Mouse (Mus musculus): ENCODE measurements around the gene Sh2d2a. TPM values are rescaled to one million over a fixed set of nuclear protein-coding genes. Genes with fewer than 3 reads are reported as not detected.
"Not testable (repeated sequence)": the region's sequence is repeated elsewhere in the genome, so short reads cannot be mapped to it uniquely, and the experiment has no call there.

Gene Sh2d2a
- total and polyA plus RNA-seq, 2 experiments from 2014 or later, result not detected

DNA sequence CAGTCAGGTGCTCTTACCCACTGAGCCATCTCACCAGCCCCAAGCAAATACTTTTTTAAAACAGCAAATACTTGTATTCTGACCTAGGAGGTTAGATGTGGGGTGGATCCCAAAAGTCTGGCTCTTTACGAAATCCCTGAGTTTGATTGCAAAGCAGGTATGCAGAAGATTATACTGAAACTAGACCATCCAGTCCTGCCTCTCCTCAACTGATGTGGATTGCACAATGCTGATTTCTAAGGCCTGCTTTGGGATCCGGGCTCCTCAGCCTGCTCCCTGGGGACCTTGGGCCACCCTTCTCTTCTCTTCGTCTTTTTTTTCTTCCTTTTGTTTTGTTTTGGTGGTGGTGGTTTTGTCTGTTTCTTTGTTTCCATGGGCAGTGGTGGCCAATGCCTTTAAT, 44.9 kb downstream of the Sh2d2a start:
- no peak overlapping the region for H3K27ac ChIP-seq
- 40% methylated on average over 3 of the region's 3 CpGs for WGBS
- no peak for ATAC-seq

DNA sequence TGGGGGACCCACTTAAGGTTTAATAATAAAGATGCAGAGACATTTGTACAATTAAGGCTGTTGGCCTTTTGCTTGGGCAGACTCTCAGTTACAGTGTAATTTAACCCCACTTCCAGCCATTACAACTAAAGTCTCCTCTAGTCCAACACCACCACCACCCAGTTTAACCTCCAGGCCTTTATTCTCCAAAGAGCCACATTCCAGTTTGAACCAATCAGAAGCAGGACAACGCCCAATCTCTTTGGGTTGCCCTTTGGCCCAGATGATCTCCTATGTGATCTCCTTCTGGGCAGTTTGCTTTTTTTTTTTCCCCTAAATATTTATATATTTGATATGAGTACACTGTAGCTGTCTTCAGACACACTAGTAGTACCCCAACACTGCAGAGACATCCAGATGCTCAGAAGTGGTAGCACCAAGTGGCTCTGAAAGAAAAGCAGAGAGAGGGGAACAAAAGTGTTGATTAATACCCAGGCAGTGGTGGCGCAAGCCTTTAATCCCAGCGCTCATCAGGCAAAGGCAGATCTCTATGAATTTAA, 46.9 kb downstream of the Sh2d2a start:
- Histone ChIP-seq H3K36me3 (ENCODE audit: insufficient read depth, low read length) (no peaks in the 10 kb centered on the region), H3K4me1 (ENCODE audit: insufficient read depth, low read length) (no peaks in the 10 kb centered on the region), H3K9ac (replicated peaks; ENCODE audit: low read length) (no peak overlapping the region), H3K4me2 (ENCODE audit: low read depth, low read length) (no peak overlapping the region), H3K27ac (no peak overlapping the region), H3K4me3 (ENCODE audit: low read length) (no peak overlapping the region), H3K9me3 (ENCODE audit: low read length) (no peaks in the 10 kb centered on the region), H3K27me3 (ENCODE audit: insufficient read depth, low read length) (no peaks in the 10 kb centered on the region)
- no peak for DNase-seq (ENCODE audit: low spot score)
- TF ChIP-seq CTCF (IDR thresholded peaks at IDR 0.05; ENCODE audit: low read depth), result no peak
- WGBS, result 78% methylated on average over 3 of the region's 3 CpGs
- ATAC-seq, result no peak

More for the DNA sequence above, 44.9 kb downstream of the Sh2d2a start:
- Histone ChIP-seq H3K27me3 (ENCODE audit: insufficient read depth, low read length) (no peaks in the 10 kb centered on the region), H3K9ac (replicated peaks; ENCODE audit: low read length) (no peak overlapping the region), H3K4me3 (ENCODE audit: low read length) (no peak overlapping the region), H3K9me3 (ENCODE audit: low read length) (no peaks in the 10 kb centered on the region), H3K4me1 (ENCODE audit: insufficient read depth, low read length) (no peaks in the 10 kb centered on the region), H3K36me3 (ENCODE audit: insufficient read depth, low read length) (no peaks in the 10 kb centered on the region), H3K4me2 (ENCODE audit: low read depth, low read length) (no peak overlapping the region)
- TF ChIP-seq CTCF (IDR thresholded peaks at IDR 0.05; ENCODE audit: low read depth), result no peak
- DNase-seq (ENCODE audit: low spot score), result no peak

DNA sequence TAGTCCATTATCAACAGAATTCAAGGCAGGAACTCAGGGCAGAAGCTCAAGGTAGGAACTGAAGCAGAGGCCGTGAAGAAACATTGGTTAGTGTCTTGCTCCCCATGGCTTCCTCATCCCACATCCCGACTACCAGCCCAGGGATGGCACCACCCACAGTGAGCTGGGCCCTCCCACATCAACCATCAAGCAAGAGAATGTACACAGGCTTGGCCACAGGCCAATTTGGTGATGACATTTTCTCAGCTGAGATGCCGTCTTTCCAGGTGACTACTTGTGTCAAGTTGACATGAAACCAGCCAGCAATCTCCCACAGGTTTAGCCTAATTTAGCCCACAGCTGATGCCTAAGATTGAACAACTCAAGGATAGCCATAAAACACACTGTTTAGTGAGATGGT, 52.7 kb downstream of the Sh2d2a start:
- H3K27me3 ChIP-seq (ENCODE audit: insufficient read depth, low read length), result no peaks in the 10 kb centered on the region
- H3K4me1 ChIP-seq (ENCODE audit: insufficient read depth, low read length), result no peaks in the 10 kb centered on the region
- no peaks in the 10 kb centered on the region for H3K36me3 ChIP-seq (ENCODE audit: insufficient read depth, low read length)
- H3K9me3 ChIP-seq (ENCODE audit: low read length), result no peaks in the 10 kb centered on the region
- H3K4me3 ChIP-seq (ENCODE audit: low read length), result no peak overlapping the region
- no peak overlapping the region for H3K9ac ChIP-seq (replicated peaks; ENCODE audit: low read length)
- no peak for ATAC-seq
- no peak overlapping the region for H3K27ac ChIP-seq
- no peak for DNase-seq (ENCODE audit: low spot score)
- H3K4me2 ChIP-seq (ENCODE audit: low read depth, low read length), result no peak overlapping the region
- 47% methylated on average over 3 of the region's 3 CpGs for WGBS
- no peak for TF ChIP-seq CTCF (IDR thresholded peaks at IDR 0.05; ENCODE audit: low read depth)

DNA sequence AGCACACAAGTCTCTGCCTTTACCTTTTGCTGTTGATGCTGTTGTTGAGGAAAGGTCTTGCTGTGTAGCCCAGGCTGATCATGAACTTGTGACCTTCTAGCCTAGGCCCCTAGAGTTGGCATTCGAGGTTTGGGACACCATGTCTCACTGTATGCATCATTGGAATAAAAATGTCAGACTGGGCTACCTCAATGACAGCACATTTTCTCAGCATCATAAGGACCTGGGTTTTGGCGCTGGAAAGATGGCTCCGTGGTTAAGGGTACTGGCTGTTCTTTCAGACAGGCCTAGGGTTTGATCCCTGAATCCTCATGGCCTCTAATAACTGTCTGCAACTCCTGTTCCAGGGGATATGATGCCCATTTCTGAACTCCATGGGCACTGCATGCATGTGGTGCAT, 53.2 kb downstream of the Sh2d2a start:
- H3K27ac ChIP-seq, result no peak overlapping the region
- WGBS, result 84% methylated on average over 3 of the region's 3 CpGs
- DNase-seq (ENCODE audit: low spot score) (no peak), ATAC-seq (no peak)
- no peaks in the 10 kb centered on the region for H3K4me1 ChIP-seq (ENCODE audit: insufficient read depth, low read length)
- H3K36me3 ChIP-seq (ENCODE audit: insufficient read depth, low read length), result no peaks in the 10 kb centered on the region
- H3K9me3 ChIP-seq (ENCODE audit: low read length), result no peaks in the 10 kb centered on the region
- no peak overlapping the region for H3K9ac ChIP-seq (replicated peaks; ENCODE audit: low read length)
- no peak for TF ChIP-seq CTCF (IDR thresholded peaks at IDR 0.05; ENCODE audit: low read depth)
- no peak overlapping the region for H3K4me2 ChIP-seq (ENCODE audit: low read depth, low read length)
- H3K27me3 ChIP-seq (ENCODE audit: insufficient read depth, low read length), result no peaks in the 10 kb centered on the region
- H3K4me3 ChIP-seq (ENCODE audit: low read length), result no peak overlapping the region

DNA sequence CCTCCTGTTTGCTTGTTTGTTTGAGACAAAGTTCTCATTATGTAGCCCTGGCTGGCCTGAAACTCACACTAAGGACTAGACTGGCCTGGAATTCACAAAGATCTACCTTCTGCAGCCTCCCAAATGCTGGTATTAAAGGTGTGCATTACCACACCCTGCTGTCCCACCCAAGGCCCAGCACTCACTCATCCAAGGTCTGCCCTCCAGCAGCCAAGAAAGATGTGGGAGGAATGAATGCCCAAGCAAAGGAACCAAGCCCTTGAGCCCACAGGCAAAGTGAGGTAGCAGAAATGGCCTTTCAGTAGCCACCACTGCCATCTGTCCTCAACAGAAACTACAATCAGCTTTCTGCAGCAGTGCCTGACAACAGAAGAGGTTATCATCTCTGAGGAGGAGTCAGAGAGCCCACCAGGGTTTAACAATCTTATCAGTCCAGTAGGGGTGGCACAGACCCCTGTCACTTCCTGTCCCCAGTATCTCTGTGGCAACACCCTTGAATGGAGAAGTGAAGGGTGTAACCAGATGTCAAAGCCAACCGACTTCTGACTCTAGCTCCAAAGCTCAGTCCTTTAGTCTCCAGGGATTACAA, 54.6 kb downstream of the Sh2d2a start:
- no peaks in the 10 kb centered on the region for H3K27me3 ChIP-seq (ENCODE audit: insufficient read depth, low read length)
- no peak overlapping the region for H3K4me3 ChIP-seq (ENCODE audit: low read length)
- H3K9me3 ChIP-seq (ENCODE audit: low read length), result no peaks in the 10 kb centered on the region
- WGBS, result 52% methylated on average over 1 of the region's 1 CpGs
- no peaks in the 10 kb centered on the region for H3K36me3 ChIP-seq (ENCODE audit: insufficient read depth, low read length)
- DNase-seq (ENCODE audit: low spot score), result no peak
- no peak for ATAC-seq
- H3K4me1 ChIP-seq (ENCODE audit: insufficient read depth, low read length), result no peaks in the 10 kb centered on the region
- no peak overlapping the region for H3K27ac ChIP-seq
- H3K9ac ChIP-seq (replicated peaks; ENCODE audit: low read length), result no peak overlapping the region
- no peak overlapping the region for H3K4me2 ChIP-seq (ENCODE audit: low read depth, low read length)
- TF ChIP-seq CTCF (IDR thresholded peaks at IDR 0.05; ENCODE audit: low read depth), result no peak

DNA sequence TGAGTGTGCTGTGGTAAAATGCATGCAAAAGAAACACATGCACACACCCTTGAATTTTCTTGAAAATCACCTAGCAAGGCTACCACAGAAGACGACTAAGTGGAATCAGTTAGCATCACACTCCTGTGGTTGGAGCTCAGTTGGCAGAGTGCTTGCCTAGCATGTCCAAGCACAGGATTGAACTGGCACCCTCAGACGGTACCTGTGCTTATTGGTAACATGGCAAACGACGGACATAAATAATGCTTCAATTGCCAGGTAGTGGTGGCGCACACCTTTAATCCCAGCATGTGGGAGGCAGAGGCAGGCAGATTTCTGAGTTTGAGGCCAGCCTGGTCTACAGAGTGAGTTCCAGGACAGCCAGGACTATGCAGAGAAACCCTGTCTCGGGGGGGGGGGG, 55.4 kb downstream of the Sh2d2a start:
- H3K27ac ChIP-seq; H3K4me2 ChIP-seq (ENCODE audit: low read depth, low read length); H3K4me1 ChIP-seq (ENCODE audit: insufficient read depth, low read length); H3K9ac ChIP-seq (replicated peaks; ENCODE audit: low read length); H3K4me3 ChIP-seq (ENCODE audit: low read length); H3K27me3 ChIP-seq (ENCODE audit: insufficient read depth, low read length); ATAC-seq; H3K36me3 ChIP-seq (ENCODE audit: insufficient read depth, low read length); H3K9me3 ChIP-seq (ENCODE audit: low read length); DNase-seq (ENCODE audit: low spot score): not testable (repeated sequence)
- 85% methylated on average over 5 of the region's 6 CpGs for WGBS

DNA sequence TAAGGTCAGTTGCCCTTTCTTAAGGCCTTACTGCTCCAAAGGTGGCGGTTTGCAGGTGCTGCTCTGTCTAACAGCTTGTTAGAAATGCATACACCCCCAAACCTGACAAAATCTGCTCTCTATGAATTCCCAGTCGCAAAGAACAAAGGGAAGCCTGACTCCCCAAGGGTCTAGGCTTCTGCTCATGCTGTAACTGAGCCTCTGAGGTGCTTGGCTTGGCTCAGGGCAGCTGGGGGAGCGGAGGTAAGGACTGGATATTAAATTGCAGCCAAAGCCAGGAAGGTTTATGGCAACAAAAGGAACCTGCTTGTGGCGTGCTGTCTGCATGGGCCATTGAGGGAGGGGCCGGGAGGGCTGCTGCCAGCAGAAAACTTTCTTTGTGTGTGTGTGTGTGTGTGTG, 57.3 kb downstream of the Sh2d2a start:
- H3K36me3 ChIP-seq (ENCODE audit: insufficient read depth, low read length), result no peaks in the 10 kb centered on the region
- H3K9me3 ChIP-seq (ENCODE audit: low read length), result no peaks in the 10 kb centered on the region
- ATAC-seq, result no peak
- no peak overlapping the region for H3K4me2 ChIP-seq (ENCODE audit: low read depth, low read length)
- H3K4me3 ChIP-seq (ENCODE audit: low read length), result no peak overlapping the region
- H3K27ac ChIP-seq, result no peak overlapping the region
- no peak for DNase-seq (ENCODE audit: low spot score)
- H3K27me3 ChIP-seq (ENCODE audit: insufficient read depth, low read length), result no peaks in the 10 kb centered on the region
- peaks cover 16% of the 10 kb centered on the region for H3K4me1 ChIP-seq (ENCODE audit: insufficient read depth, low read length)
- WGBS, result 57% methylated on average over 5 of the region's 5 CpGs
- no peak for TF ChIP-seq CTCF (IDR thresholded peaks at IDR 0.05; ENCODE audit: low read depth)
- no peak overlapping the region for H3K9ac ChIP-seq (replicated peaks; ENCODE audit: low read length)

Other genes with a start within 250 kb of the Sh2d2a start
- 73.9 and 75.5 TPM in 2 replicates for gene Arhgef11, start 229.2 kb upstream of the Sh2d2a start, total RNA-seq (2014; rRNA removed)
- gene Arhgef11, start 229.2 kb upstream of the Sh2d2a start, polyA plus RNA-seq (2015; fragmentation: Nextera tagmentation; extraction: Ambion mirVana), result 14.6 and 17.4 TPM in 2 replicates
- 0.40 and 4.4 TPM in 2 replicates for gene Lrrc71, start 98.1 kb upstream of the Sh2d2a start, total RNA-seq (2014; rRNA removed)
- gene Lrrc71, start 98.1 kb upstream of the Sh2d2a start, polyA plus RNA-seq (2015; fragmentation: Nextera tagmentation; extraction: Ambion mirVana), result 0.77 and 1.2 TPM in 2 replicates
- gene Ntrk1, start 51.6 kb upstream of the Sh2d2a start, total RNA-seq (2014; rRNA removed), result 3.2 and 4.8 TPM in 2 replicates
- gene Ntrk1, start 51.6 kb upstream of the Sh2d2a start, polyA plus RNA-seq (2015; fragmentation: Nextera tagmentation; extraction: Ambion mirVana), result 5.2 and 5.4 TPM in 2 replicates
- gene Insrr, start 49.8 kb upstream of the Sh2d2a start, total RNA-seq (2014; rRNA removed), result 0.78 and 0.90 TPM in 2 replicates
- 0.33 and 0.44 TPM in 2 replicates for gene Insrr, start 49.8 kb upstream of the Sh2d2a start, polyA plus RNA-seq (2015; fragmentation: Nextera tagmentation; extraction: Ambion mirVana)
- gene Pear1, start 22.4 kb upstream of the Sh2d2a start, total RNA-seq (2014; rRNA removed), result 19.4 and 22.7 TPM in 2 replicates
- gene Pear1, start 22.4 kb upstream of the Sh2d2a start, polyA plus RNA-seq (2015; fragmentation: Nextera tagmentation; extraction: Ambion mirVana), result 6.4 and 7.4 TPM in 2 replicates
- 93.8 and 97.8 TPM in 2 replicates for gene Prcc, start 38.9 kb downstream of the Sh2d2a start, total RNA-seq (2014; rRNA removed)
- gene Prcc, start 38.9 kb downstream of the Sh2d2a start, polyA plus RNA-seq (2015; fragmentation: Nextera tagmentation; extraction: Ambion mirVana), result 20.8 and 20.9 TPM in 2 replicates
- gene Hdgf, start 59.6 kb downstream of the Sh2d2a start, total RNA-seq (2014; rRNA removed), result 82.1 and 82.7 TPM in 2 replicates
- 145 and 148 TPM in 2 replicates for gene Hdgf, start 59.6 kb downstream of the Sh2d2a start, polyA plus RNA-seq (2015; fragmentation: Nextera tagmentation; extraction: Ambion mirVana)
- gene Mrpl24, start 72.8 kb downstream of the Sh2d2a start, total RNA-seq (2014; rRNA removed), result 32.1 and 43.2 TPM in 2 replicates
- 44.6 and 50.3 TPM in 2 replicates for gene Mrpl24, start 72.8 kb downstream of the Sh2d2a start, polyA plus RNA-seq (2015; fragmentation: Nextera tagmentation; extraction: Ambion mirVana)
- gene Isg20l2, start 83.6 kb downstream of the Sh2d2a start, total RNA-seq (2014; rRNA removed), result 23.8 and 26.2 TPM in 2 replicates
- gene Isg20l2, start 83.6 kb downstream of the Sh2d2a start, polyA plus RNA-seq (2015; fragmentation: Nextera tagmentation; extraction: Ambion mirVana), result 19.1 and 20.1 TPM in 2 replicates
- gene Rrnad1, start 84.0 kb downstream of the Sh2d2a start, total RNA-seq (2014; rRNA removed), result 19.4 and 36.4 TPM in 2 replicates
- 18.1 and 19.3 TPM in 2 replicates for gene Rrnad1, start 84.0 kb downstream of the Sh2d2a start, polyA plus RNA-seq (2015; fragmentation: Nextera tagmentation; extraction: Ambion mirVana)
- 9.8 and 28.6 TPM in 2 replicates for gene Crabp2, start 101.9 kb downstream of the Sh2d2a start, total RNA-seq (2014; rRNA removed)
- 44.5 and 46.3 TPM in 2 replicates for gene Crabp2, start 101.9 kb downstream of the Sh2d2a start, polyA plus RNA-seq (2015; fragmentation: Nextera tagmentation; extraction: Ambion mirVana)
- 37.2 and 40.0 TPM in 2 replicates for gene Nes, start 124.3 kb downstream of the Sh2d2a start, total RNA-seq (2014; rRNA removed)
- 14.9 and 15.7 TPM in 2 replicates for gene Nes, start 124.3 kb downstream of the Sh2d2a start, polyA plus RNA-seq (2015; fragmentation: Nextera tagmentation; extraction: Ambion mirVana)
- 318 and 347 TPM in 2 replicates for gene Bcan, start 153.5 kb downstream of the Sh2d2a start, total RNA-seq (2014; rRNA removed)
- gene Bcan, start 153.5 kb downstream of the Sh2d2a start, polyA plus RNA-seq (2015; fragmentation: Nextera tagmentation; extraction: Ambion mirVana), result 229 and 237 TPM in 2 replicates
- 0.47 and 0.50 TPM in 2 replicates for gene Hapln2, start 180.8 kb downstream of the Sh2d2a start, total RNA-seq (2014; rRNA removed)
- gene Hapln2, start 180.8 kb downstream of the Sh2d2a start, polyA plus RNA-seq (2015; fragmentation: Nextera tagmentation; extraction: Ambion mirVana), result 1.2 and 1.5 TPM in 2 replicates
- gene Gpatch4, start 196.4 kb downstream of the Sh2d2a start, total RNA-seq (2014; rRNA removed), result 6.3 and 9.0 TPM in 2 replicates
- 31.7 and 33.5 TPM in 2 replicates for gene Gpatch4, start 196.4 kb downstream of the Sh2d2a start, polyA plus RNA-seq (2015; fragmentation: Nextera tagmentation; extraction: Ambion mirVana)
- 87.7 and 90.0 TPM in 2 replicates for gene Naxe, start 211.7 kb downstream of the Sh2d2a start, total RNA-seq (2014; rRNA removed)
- 172 and 174 TPM in 2 replicates for gene Naxe, start 211.7 kb downstream of the Sh2d2a start, polyA plus RNA-seq (2015; fragmentation: Nextera tagmentation; extraction: Ambion mirVana)
- not detected in 2 replicates for gene Ttc24, start 231.5 kb downstream of the Sh2d2a start, total RNA-seq (2014; rRNA removed)
- gene Ttc24, start 231.5 kb downstream of the Sh2d2a start, polyA plus RNA-seq (2015; fragmentation: Nextera tagmentation; extraction: Ambion mirVana), result not detected in 2 replicates
- 8.0 and 9.6 TPM in 2 replicates for gene Iqgap3, start 235.2 kb downstream of the Sh2d2a start, total RNA-seq (2014; rRNA removed)
- 2.9 and 3.6 TPM in 2 replicates for gene Iqgap3, start 235.2 kb downstream of the Sh2d2a start, polyA plus RNA-seq (2015; fragmentation: Nextera tagmentation; extraction: Ambion mirVana)